Mouse (Mus musculus) kidney, postnatal 0 days (tissue): Measurements from ENCODE around the gene Cyp1b1. TPM values are rescaled to one million over a fixed set of nuclear protein-coding genes. Genes with fewer than 3 reads are reported as not detected.

Experiments
- ATAC-seq: fragments of 200-750 bp; cut with Nextera tagmentation; replicated peaks from 2 replicates; pipeline ENCODE4 v1.8.0; 2017; ENCODE audit warnings: low read depth, moderate number of reproducible peaks, moderate TSS enrichment, moderate library complexity; ENCODE audit not compliant: low FRiP score
- DNase-seq: peaks from one replicate; pipeline ENCODE4 v3.0.0-alpha.2; 2016; ENCODE audit warnings: low spot score
- H3K27ac ChIP-seq: fragments of 300-500 bp; sonication (generic); 2 replicates; pipeline ENCODE4 v1.5.1; 2014; ENCODE audit warnings: mild to moderate bottlenecking
- H3K27me3 ChIP-seq: fragments of 300-500 bp; sonication (generic); 2 replicates; pipeline ENCODE4 v1.6.1; 2014; ENCODE audit warnings: low read length, mixed read lengths; ENCODE audit not compliant: insufficient read depth
- H3K36me3 ChIP-seq: fragments of 300-500 bp; sonication (generic); 2 replicates; pipeline ENCODE4 v1.6.1; 2014; ENCODE audit warnings: low read length, mixed read lengths; ENCODE audit not compliant: insufficient read depth
- H3K4me1 ChIP-seq: fragments of 300-500 bp; sonication (generic); replicated peaks from 2 replicates; pipeline ENCODE4 v1.6.1; 2014; ENCODE audit warnings: antibody characterized with exemption, low read length, mixed read lengths; ENCODE audit not compliant: insufficient read depth
- H3K4me2 ChIP-seq: fragments of 300-500 bp; sonication (generic); 2 replicates; pipeline ENCODE4 v1.6.1; 2014; ENCODE audit warnings: mild to moderate bottlenecking, low read length, moderate library complexity, mixed read lengths
- H3K4me3 ChIP-seq: fragments of 300-500 bp; sonication (generic); replicated peaks from 2 replicates; pipeline ENCODE4 v1.5.1; 2014; ENCODE audit warnings: low read depth, low read length
- H3K9ac ChIP-seq: fragments of 300-500 bp; sonication (generic); 2 replicates; pipeline ENCODE4 v1.6.1; 2014; ENCODE audit warnings: low read depth, low read length
- H3K9me3 ChIP-seq: fragments of 300-500 bp; sonication (generic); replicated peaks from 2 replicates; pipeline ENCODE4 v1.6.1; 2016; ENCODE audit warnings: low read length, inconsistent platforms, mixed read lengths
- CTCF ChIP-seq: IDR thresholded peaks from 2 replicates; pipeline ENCODE4 v1.5.1; 2016; ENCODE audit warnings: antibody characterized with exemption, low read depth, mild to moderate bottlenecking, moderate library complexity
- WGBS: fragments of 180-500 bp; shearing (Covaris S2); extraction: QIAGEN DNeasy Blood & Tissue Kit; methylation state at CpG from one replicate; pipeline ENCODE4 v1.1.7; 2014; 5-methylcytosine and 5-hydroxymethylcytosine counted together
- polyA plus RNA-seq: library from polyadenylated mRNA; unstranded; fragments of >200 nt; fragmentation: Nextera tagmentation; extraction: Ambion mirVana; gene quantifications from 2 replicates; pipeline ENCODE4 v1.2.1, GENCODE M21; 2015

Cyp1b1 gene
- polyA plus RNA-seq: 12.3 and 13.8 TPM in 2 replicates

- H3K9ac ChIP-seq: peak within 1 kb of the TSS; percentile 51
- no peaks in the 10 kb centered on the region for H3K36me3 ChIP-seq
- TF ChIP-seq CTCF: no peak
- 0 out of 2 replicates have a peak, but pooled peaks cover 6% of the 10 kb centered on the region for H3K27me3 ChIP-seq
- 0% methylated on average over 31 of the region's 31 CpGs for WGBS
- peak within 1 kb of the TSS; percentile 72 for H3K4me2 ChIP-seq
- peak within 1 kb of the TSS; percentile 45 for H3K4me3 ChIP-seq
- peak within 1 kb of the TSS; percentile 57 for H3K27ac ChIP-seq
- H3K9me3 ChIP-seq: no peaks in the 10 kb centered on the region
- ATAC-seq: peak; percentile 25
- H3K4me1 ChIP-seq: peaks cover 18% of the 10 kb centered on the region
- peak; percentile 59 for DNase-seq
Observed at GRCm38 (mm10) chr17:79714931-79715637, at the start of gene Cyp1b1. Cyp1b1 (minus strand) TSS chr17:79715061.

- Histone ChIP-seq H3K27me3 (no peaks in the 10 kb centered on the region), H3K4me3 (no peak overlapping the region), H3K4me1 (peaks cover 5% of the 10 kb centered on the region; the same call in 1 of the 2 replicates), H3K36me3 (no peaks in the 10 kb centered on the region), H3K4me2 (no peak overlapping the region), H3K27ac (no peak overlapping the region), H3K9ac (no peak overlapping the region), H3K9me3 (no peaks in the 10 kb centered on the region)
- WGBS: 52% methylated on average over 1 of the region's 1 CpGs
- TF ChIP-seq CTCF: no peak
- no peak for ATAC-seq
- DNase-seq: no peak
Observed at GRCm38 (mm10) chr17:79761841-79762240, 47.0 kb upstream of the Cyp1b1 start.

GRCm38 (mm10) chr17:79753831-79754230 lies 39.0 kb upstream of the Cyp1b1 start:
- no peak overlapping the region for H3K9ac ChIP-seq
- DNase-seq: no peak
- H3K4me2 ChIP-seq: no peak overlapping the region
- no peak overlapping the region for H3K4me3 ChIP-seq
- WGBS: 92% methylated on average over 12 of the region's 12 CpGs
- H3K27me3 ChIP-seq: no peaks in the 10 kb centered on the region
- H3K27ac ChIP-seq: no peak overlapping the region
- no peaks in the 10 kb centered on the region for H3K9me3 ChIP-seq
- no peak for TF ChIP-seq CTCF
- ATAC-seq: no peak
- H3K36me3 ChIP-seq: no peaks in the 10 kb centered on the region
- no peaks in the 10 kb centered on the region; the same call in 1 of the 2 replicates for H3K4me1 ChIP-seq

- TF ChIP-seq CTCF: peak; percentile 44; the same call in 1 of the 2 replicates
- Histone ChIP-seq H3K4me3 (no peak overlapping the region), H3K9ac (no peak overlapping the region), H3K27me3 (no peaks in the 10 kb centered on the region), H3K4me1 (no peaks in the 10 kb centered on the region; the same call in 1 of the 2 replicates), H3K27ac (no peak overlapping the region), H3K9me3 (no peaks in the 10 kb centered on the region), H3K36me3 (no peaks in the 10 kb centered on the region), H3K4me2 (no peak overlapping the region)
- ATAC-seq: no peak
- no peak for DNase-seq
Observed at GRCm38 (mm10) chr17:79752836-79753235, 38.0 kb upstream of the Cyp1b1 start.

- ATAC-seq (no peak), DNase-seq (no peak)
- Histone ChIP-seq H3K27me3 (no peaks in the 10 kb centered on the region), H3K27ac (no peak overlapping the region), H3K4me2 (no peak overlapping the region), H3K36me3 (no peaks in the 10 kb centered on the region), H3K9me3 (no peaks in the 10 kb centered on the region), H3K4me1 (peaks cover 3% of the 10 kb centered on the region; the same call in 1 of the 2 replicates), H3K4me3 (no peak overlapping the region), H3K9ac (no peak overlapping the region)
- WGBS: 84% methylated on average over 6 of the region's 6 CpGs
- no peak for TF ChIP-seq CTCF
Observed at GRCm38 (mm10) chr17:79751661-79752191, 36.9 kb upstream of the Cyp1b1 start.

- Histone ChIP-seq H3K4me3 (no peak overlapping the region), H3K9ac (no peak overlapping the region), H3K36me3 (no peaks in the 10 kb centered on the region), H3K9me3 (no peaks in the 10 kb centered on the region), H3K4me2 (no peak overlapping the region), H3K27me3 (no peaks in the 10 kb centered on the region), H3K27ac (no peak overlapping the region), H3K4me1 (peaks cover 12% of the 10 kb centered on the region)
- TF ChIP-seq CTCF: no peak
- peak; percentile 93 for DNase-seq
- WGBS: 34% methylated on average over 1 of the region's 1 CpGs
- ATAC-seq: 0 out of 2 replicates have a peak, but pooled peaks have one; percentile 56
Observed at GRCm38 (mm10) chr17:79749647-79750046, 34.8 kb upstream of the Cyp1b1 start.
